Mouse (Mus musculus): ENCODE data around the gene Csnka2ip. TPM values are rescaled to one million over a fixed set of nuclear protein-coding genes. Genes with fewer than 3 reads are reported as not detected.

Gene Csnka2ip
- not detected for total RNA-seq (2021)
- long read RNA-seq, experiment 1: 0 reads
- long read RNA-seq, experiment 2: 0 reads

GRCm38 (mm10) chr16:64602308-64602707 lies at the start of gene Csnka2ip:
TSS of gene Csnka2ip (minus strand) at chr16:64602408.
- DNase-seq (ENCODE audit: low spot score): no peak

- DNase-seq (ENCODE audit: low spot score): no peak
Measured at GRCm38 (mm10) chr16:64649594-64650290, 47.5 kb upstream of the Csnka2ip start.

GRCm38 (mm10) chr16:64647771-64648170 lies 45.6 kb upstream of the Csnka2ip start:
- DNase-seq (ENCODE audit: low spot score): no peak

- no peak for DNase-seq (ENCODE audit: low spot score)
Measured at GRCm38 (mm10) chr16:64635110-64635509, 32.9 kb upstream of the Csnka2ip start.

- DNase-seq (ENCODE audit: low spot score): no peak
Measured at GRCm38 (mm10) chr16:64620116-64620515, 17.9 kb upstream of the Csnka2ip start.

GRCm38 (mm10) chr16:64614648-64615047 lies 12.4 kb upstream of the Csnka2ip start:
- DNase-seq (ENCODE audit: low spot score): no peak

GRCm38 (mm10) chr16:64607793-64608192 lies 5.6 kb upstream of the Csnka2ip start:
- no peak for DNase-seq (ENCODE audit: low spot score)

GRCm38 (mm10) chr16:64586825-64587224 lies 15.4 kb downstream of the Csnka2ip start:
- no peak for DNase-seq (ENCODE audit: low spot score)

- no peak for DNase-seq (ENCODE audit: low spot score)
Measured at GRCm38 (mm10) chr16:64586262-64586619, 16.0 kb downstream of the Csnka2ip start.

GRCm38 (mm10) chr16:64585599-64586261 lies 16.5 kb downstream of the Csnka2ip start:
- no peak for DNase-seq (ENCODE audit: low spot score)

- no peak for DNase-seq (ENCODE audit: low spot score)
Measured at GRCm38 (mm10) chr16:64584591-64584990, 17.6 kb downstream of the Csnka2ip start.

- no peak for DNase-seq (ENCODE audit: low spot score)
Measured at GRCm38 (mm10) chr16:64583406-64583805, 18.8 kb downstream of the Csnka2ip start.

- DNase-seq (ENCODE audit: low spot score): no peak
Measured at GRCm38 (mm10) chr16:64569496-64569895, 32.7 kb downstream of the Csnka2ip start.

- DNase-seq (ENCODE audit: low spot score): no peak
Measured at GRCm38 (mm10) chr16:64563081-64563480, 39.1 kb downstream of the Csnka2ip start.

GRCm38 (mm10) chr16:64558518-64558917 lies 43.7 kb downstream of the Csnka2ip start:
- no peak for DNase-seq (ENCODE audit: low spot score)

- DNase-seq (ENCODE audit: low spot score): no peak
Measured at GRCm38 (mm10) chr16:64526883-64527282, 75.3 kb downstream of the Csnka2ip start.

GRCm38 (mm10) chr16:64524051-64524645 lies 78.1 kb downstream of the Csnka2ip start:
- no peak for DNase-seq (ENCODE audit: low spot score)

- DNase-seq (ENCODE audit: low spot score): no peak
Measured at GRCm38 (mm10) chr16:64513423-64513822, 88.8 kb downstream of the Csnka2ip start.
